Mouse (Mus musculus): Measurements from ENCODE around the gene Vmn1r24.
"Not testable (repeated sequence)": the region's sequence is repeated elsewhere in the genome, so short reads cannot be mapped to it uniquely, and the experiment has no call there.

Vmn1r24 gene

GRCm38 (mm10) chr6:57961403-57961802, at the start of gene Vmn1r24:
Gene Vmn1r24, minus strand, starts transcription at chr6:57961503.
- DNase-seq (ENCODE audit: low read depth, low spot score) = not testable (repeated sequence)

GRCm38 (mm10) chr6:57980710-57981109, 19.4 kb upstream of the Vmn1r24 start, which contains the start of gene Vmn1r25:
Gene Vmn1r25, minus strand, starts transcription at chr6:57980810.
- no peak for DNase-seq (ENCODE audit: low read depth, low spot score)

- no peak for DNase-seq (ENCODE audit: low read depth, low spot score)
Measured at GRCm38 (mm10) chr6:57926738-57927137, 34.6 kb downstream of the Vmn1r24 start, which contains the start of gene Vmn1r23. Gene Vmn1r23, minus strand, starts transcription at chr6:57926838.

GRCm38 (mm10) chr6:57907928-57908327, 53.4 kb downstream of the Vmn1r24 start, which contains the start of gene Vmn1r22:
Gene Vmn1r22, minus strand, starts transcription at chr6:57908028.
- no peak for DNase-seq (ENCODE audit: low read depth, low spot score)

Data from ZHBTc4 (cell line).